Mouse (Mus musculus): Measurements from ENCODE around the gene Aif1l.

DNA sequence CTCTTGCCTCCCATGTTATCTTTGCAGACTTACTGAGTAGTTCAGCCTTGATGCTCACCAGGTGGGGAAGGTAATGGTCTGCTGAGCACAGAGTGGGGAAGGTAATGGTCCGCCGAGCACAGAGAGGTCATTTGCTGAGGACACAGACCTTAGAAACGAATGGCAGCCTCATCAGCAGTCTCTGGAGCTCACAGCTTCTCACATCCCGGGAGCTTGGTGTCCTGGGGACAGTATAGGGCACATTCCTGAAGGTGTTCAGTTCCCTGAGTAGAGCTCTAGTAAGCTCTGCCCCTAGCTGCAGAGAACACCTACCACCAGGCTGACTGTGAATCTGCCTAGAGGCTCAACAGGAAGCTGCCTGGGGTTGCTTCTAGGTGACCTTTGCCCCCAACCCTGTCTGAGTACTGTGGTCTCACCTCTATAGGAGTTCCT lies 11.9 kb downstream of the Aif1l start:
- TF ChIP-seq CTCF (IDR thresholded peaks at IDR 0.05; ENCODE audit: borderline replicate concordance, control insufficient read depth, extremely low read depth, insufficient read depth, low read length, poor library complexity) (no peak), POLR2A (IDR thresholded peaks at IDR 0.05; ENCODE audit: control insufficient read depth, extremely low read depth, insufficient read depth, low read length, poor library complexity) (no peak)

All from thymus, adult 2 months (tissue).